Mouse (Mus musculus): ENCODE data around the gene Metrn. TPM values are rescaled to one million over a fixed set of nuclear protein-coding genes. Genes with fewer than 3 reads are reported as not detected.

Metrn gene
- polyA plus RNA-seq, 1 experiment from 2014 or later, result 21.2 TPM

GRCm38 (mm10) chr17:25783086-25783485 is 13.8 kb downstream of the Metrn start:
- no peak for ATAC-seq (replicated peaks; ENCODE audit: insufficient number of reproducible peaks, insufficient read depth, low FRiP score, low read depth)
- peaks cover 56% of the 10 kb centered on the region for H3K36me3 ChIP-seq
- H3K4me2 ChIP-seq, result no peak overlapping the region
- H3K4me1 ChIP-seq (replicated peaks), result peaks cover 33% of the 10 kb centered on the region
- 53% methylated on average over 7 of the region's 7 CpGs for WGBS
- H3K27me3 ChIP-seq, result no peaks in the 10 kb centered on the region
- H3K9me3 ChIP-seq (replicated peaks), result no peaks in the 10 kb centered on the region
- H3K4me3 ChIP-seq, result no peak overlapping the region
- H3K9ac ChIP-seq, result 0 out of 2 replicates have a peak overlapping the region, but pooled peaks have one; percentile 10
- peak overlapping the region; percentile 71 for H3K27ac ChIP-seq

DNA sequence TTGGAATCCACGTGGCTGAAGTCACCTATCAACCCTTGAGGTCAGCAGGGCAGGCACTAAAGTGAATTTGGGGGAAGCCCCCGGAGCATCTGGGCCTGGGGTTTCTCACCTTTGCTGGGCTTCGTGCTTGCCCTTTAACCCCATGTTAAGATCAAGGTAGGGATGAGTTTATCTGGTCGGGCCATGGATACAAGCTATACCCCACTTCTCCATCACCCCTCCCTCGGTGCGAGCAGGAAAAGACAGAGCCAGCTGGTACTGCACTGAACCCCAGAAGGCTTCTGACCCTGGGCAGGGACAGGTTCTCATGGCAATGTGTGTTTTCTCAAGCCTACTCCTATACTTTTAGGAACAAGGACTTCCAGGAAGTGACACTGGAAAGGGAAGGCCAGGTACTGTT is 15.6 kb downstream of the Metrn start:
- Histone ChIP-seq H3K36me3 (peaks cover 54% of the 10 kb centered on the region), H3K4me1 (replicated peaks) (peaks cover 33% of the 10 kb centered on the region), H3K27me3 (no peaks in the 10 kb centered on the region), H3K9ac (no peak overlapping the region), H3K4me3 (no peak overlapping the region), H3K9me3 (replicated peaks) (no peaks in the 10 kb centered on the region), H3K4me2 (no peak overlapping the region), H3K27ac (no peak overlapping the region)
- ATAC-seq (replicated peaks; ENCODE audit: insufficient number of reproducible peaks, insufficient read depth, low FRiP score, low read depth), result no peak
- WGBS, result 80% methylated on average over 6 of the region's 6 CpGs

- Histone ChIP-seq H3K36me3 (peaks cover 54% of the 10 kb centered on the region), H3K4me2 (no peak overlapping the region), H3K27me3 (no peaks in the 10 kb centered on the region), H3K4me3 (no peak overlapping the region), H3K9me3 (replicated peaks) (no peaks in the 10 kb centered on the region), H3K27ac (no peak overlapping the region), H3K9ac (no peak overlapping the region), H3K4me1 (replicated peaks) (peaks cover 23% of the 10 kb centered on the region)
- no peak for ATAC-seq (replicated peaks; ENCODE audit: insufficient number of reproducible peaks, insufficient read depth, low FRiP score, low read depth)
- 91% methylated on average over 5 of the region's 5 CpGs for WGBS
Measured at GRCm38 (mm10) chr17:25777948-25778347, 19.0 kb downstream of the Metrn start.

DNA sequence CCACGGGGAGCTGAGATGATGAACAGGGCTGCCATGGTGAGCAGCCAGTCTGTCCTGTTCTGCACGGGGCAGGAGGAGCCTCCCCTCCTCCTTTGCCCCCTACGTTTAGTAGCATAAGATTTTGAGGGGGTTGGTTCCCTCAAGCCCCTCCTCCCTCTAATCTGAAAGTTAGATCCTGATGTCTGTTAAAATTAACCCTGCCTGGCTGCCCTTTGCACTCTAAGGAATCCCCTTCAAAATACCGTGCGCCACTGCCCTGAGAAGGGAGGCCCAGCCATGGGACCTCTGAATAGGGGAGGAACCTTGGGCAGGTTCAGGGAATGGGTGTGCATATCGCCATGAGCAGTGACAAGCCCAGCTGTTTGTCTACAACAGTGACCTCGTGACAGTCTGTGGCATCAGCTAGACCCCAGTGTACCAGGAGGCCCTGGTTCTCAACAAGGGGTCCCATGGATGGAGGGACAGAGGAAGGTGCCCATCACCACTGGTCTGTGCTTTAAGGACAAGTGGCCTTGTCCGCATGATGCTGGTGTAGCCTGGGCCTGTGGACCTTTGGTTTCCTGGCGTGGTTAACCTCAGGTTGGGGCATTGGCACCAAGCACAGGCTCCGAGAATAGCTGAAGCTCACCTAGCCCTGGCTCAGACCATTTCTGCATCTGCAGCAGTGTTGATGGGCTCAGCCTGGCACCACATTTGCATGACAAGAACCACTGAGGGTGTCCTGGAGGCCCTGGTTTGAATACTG is 21.4 kb downstream of the Metrn start:
- H3K27ac ChIP-seq, result no peak overlapping the region
- H3K27me3 ChIP-seq, result 0 out of 2 replicates have a peak, but pooled peaks cover 3% of the 10 kb centered on the region
- 77% methylated on average over 10 of the region's 10 CpGs for WGBS
- H3K4me1 ChIP-seq (replicated peaks), result peaks cover 15% of the 10 kb centered on the region
- no peak for ATAC-seq (replicated peaks; ENCODE audit: insufficient number of reproducible peaks, insufficient read depth, low FRiP score, low read depth)
- no peak overlapping the region for H3K4me3 ChIP-seq
- H3K4me2 ChIP-seq, result no peak overlapping the region
- no peak overlapping the region for H3K9ac ChIP-seq
- no peaks in the 10 kb centered on the region for H3K9me3 ChIP-seq (replicated peaks)
- H3K36me3 ChIP-seq, result peaks cover 29% of the 10 kb centered on the region

GRCm38 (mm10) chr17:25773549-25774120 is 23.3 kb downstream of the Metrn start, which contains the start of gene Narfl:
Gene Narfl (plus strand): TSS chr17:25773776.
- H3K9me3 ChIP-seq (replicated peaks), result no peaks in the 10 kb centered on the region
- H3K4me3 ChIP-seq, result peak within 1 kb of the TSS; percentile 91
- peak within 1 kb of the TSS; percentile 95 for H3K9ac ChIP-seq
- H3K27me3 ChIP-seq, result peaks cover 11% of the 10 kb centered on the region
- ATAC-seq (replicated peaks; ENCODE audit: insufficient number of reproducible peaks, insufficient read depth, low FRiP score, low read depth), result peak; percentile 83
- under 1% methylated on average over 37 of the region's 37 CpGs for WGBS
- H3K36me3 ChIP-seq, result peaks cover 15% of the 10 kb centered on the region
- peak within 1 kb of the TSS; percentile 82 for H3K4me2 ChIP-seq
- peaks cover 15% of the 10 kb centered on the region for H3K4me1 ChIP-seq (replicated peaks)
- H3K27ac ChIP-seq, result peak within 1 kb of the TSS; percentile 61

GRCm38 (mm10) chr17:25769331-25769730 is 27.6 kb downstream of the Metrn start:
- H3K4me2 ChIP-seq, result no peak overlapping the region
- ATAC-seq (replicated peaks; ENCODE audit: insufficient number of reproducible peaks, insufficient read depth, low FRiP score, low read depth), result no peak
- H3K4me3 ChIP-seq, result no peak overlapping the region
- H3K27ac ChIP-seq, result no peak overlapping the region
- no peaks in the 10 kb centered on the region for H3K36me3 ChIP-seq
- 49% methylated on average over 9 of the region's 9 CpGs for WGBS
- peaks cover 16% of the 10 kb centered on the region for H3K27me3 ChIP-seq
- H3K9me3 ChIP-seq (replicated peaks), result no peaks in the 10 kb centered on the region
- H3K4me1 ChIP-seq (replicated peaks), result peaks cover 6% of the 10 kb centered on the region
- H3K9ac ChIP-seq, result no peak overlapping the region

DNA sequence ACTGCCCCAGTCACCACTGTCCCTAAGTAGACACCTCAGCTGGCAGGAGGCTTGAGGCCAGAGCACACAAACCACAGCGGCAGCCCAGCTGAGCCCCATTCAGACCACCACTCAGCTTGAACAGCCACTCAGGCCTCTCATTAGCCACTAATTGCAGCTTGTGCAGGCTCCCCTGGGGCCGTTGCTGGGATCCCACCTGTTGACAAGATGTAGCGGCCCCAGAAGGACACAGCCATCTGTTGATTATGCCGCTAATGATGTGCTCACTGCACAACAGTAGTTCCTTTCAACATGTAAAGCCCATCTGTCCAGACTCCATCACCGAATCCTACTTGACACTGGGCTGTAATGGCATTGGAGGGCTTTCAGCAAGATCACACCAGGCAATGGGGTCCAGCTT is 31.1 kb downstream of the Metrn start:
- no peak for ATAC-seq (replicated peaks; ENCODE audit: insufficient number of reproducible peaks, insufficient read depth, low FRiP score, low read depth)
- Histone ChIP-seq H3K4me1 (replicated peaks) (no peaks in the 10 kb centered on the region), H3K36me3 (no peaks in the 10 kb centered on the region), H3K4me2 (no peak overlapping the region), H3K9ac (no peak overlapping the region), H3K4me3 (no peak overlapping the region), H3K9me3 (replicated peaks) (no peaks in the 10 kb centered on the region), H3K27ac (no peak overlapping the region), H3K27me3 (peaks cover 15% of the 10 kb centered on the region)
- 65% methylated on average over 5 of the region's 5 CpGs for WGBS

- WGBS, result 29% methylated on average over 3 of the region's 3 CpGs
Measured at GRCm38 (mm10) chr17:25762591-25762990, 34.3 kb downstream of the Metrn start.

GRCm38 (mm10) chr17:25761561-25761970 is 35.4 kb downstream of the Metrn start:
- Histone ChIP-seq H3K4me1 (replicated peaks) (peaks cover 3% of the 10 kb centered on the region; the same call in 1 of the 2 replicates), H3K27ac (no peak overlapping the region), H3K36me3 (no peaks in the 10 kb centered on the region), H3K27me3 (0 out of 2 replicates have a peak, but pooled peaks cover 5% of the 10 kb centered on the region), H3K4me2 (no peak overlapping the region), H3K4me3 (no peak overlapping the region), H3K9ac (no peak overlapping the region; the same call in 1 of the 2 replicates), H3K9me3 (replicated peaks) (no peaks in the 10 kb centered on the region)
- WGBS, result 23% methylated on average over 4 of the region's 4 CpGs
- ATAC-seq (replicated peaks; ENCODE audit: insufficient number of reproducible peaks, insufficient read depth, low FRiP score, low read depth), result no peak

More at GRCm38 (mm10) chr17:25762591-25762990, 34.3 kb downstream of the Metrn start:
- Histone ChIP-seq H3K27me3 (0 out of 2 replicates have a peak, but pooled peaks cover 6% of the 10 kb centered on the region), H3K4me3 (no peak overlapping the region), H3K4me2 (no peak overlapping the region), H3K9ac (no peak overlapping the region), H3K4me1 (replicated peaks) (no peaks in the 10 kb centered on the region), H3K36me3 (no peaks in the 10 kb centered on the region), H3K9me3 (replicated peaks) (no peaks in the 10 kb centered on the region), H3K27ac (no peak overlapping the region)
- no peak for ATAC-seq (replicated peaks; ENCODE audit: insufficient number of reproducible peaks, insufficient read depth, low FRiP score, low read depth)

GRCm38 (mm10) chr17:25760148-25760547 is 36.8 kb downstream of the Metrn start:
- Histone ChIP-seq H3K27me3 (0 out of 2 replicates have a peak, but pooled peaks cover 5% of the 10 kb centered on the region), H3K4me2 (no peak overlapping the region), H3K9me3 (replicated peaks) (no peaks in the 10 kb centered on the region), H3K4me3 (no peak overlapping the region), H3K27ac (no peak overlapping the region), H3K4me1 (replicated peaks) (peaks cover 3% of the 10 kb centered on the region; the same call in 1 of the 2 replicates), H3K36me3 (no peaks in the 10 kb centered on the region), H3K9ac (no peak overlapping the region)
- WGBS, result 65% methylated on average over 8 of the region's 8 CpGs
- no peak for ATAC-seq (replicated peaks; ENCODE audit: insufficient number of reproducible peaks, insufficient read depth, low FRiP score, low read depth)

GRCm38 (mm10) chr17:25757691-25758090 is 39.2 kb downstream of the Metrn start:
- Histone ChIP-seq H3K9ac (no peak overlapping the region), H3K27ac (no peak overlapping the region), H3K9me3 (replicated peaks) (no peaks in the 10 kb centered on the region), H3K4me3 (no peak overlapping the region), H3K36me3 (no peaks in the 10 kb centered on the region), H3K27me3 (0 out of 2 replicates have a peak, but pooled peaks cover 5% of the 10 kb centered on the region), H3K4me1 (replicated peaks) (peaks cover 3% of the 10 kb centered on the region; the same call in 1 of the 2 replicates), H3K4me2 (no peak overlapping the region)
- 46% methylated on average over 3 of the region's 3 CpGs for WGBS
- no peak for ATAC-seq (replicated peaks; ENCODE audit: insufficient number of reproducible peaks, insufficient read depth, low FRiP score, low read depth)

Data from heart, embryonic 15.5 days (tissue).